Mouse (Mus musculus) lung, embryonic 14.5 days (tissue): ENCODE measurements around the gene Snrpd3. TPM values are rescaled to one million over a fixed set of nuclear protein-coding genes. Genes with fewer than 3 reads are reported as not detected.

ENCODE experiments used
- ATAC-seq: fragments of 200-750 bp; cut with Nextera tagmentation; 2 replicates; pipeline ENCODE4 v1.8.0; 2017; ENCODE audit warnings: mild to moderate bottlenecking, moderate TSS enrichment, moderate library complexity; ENCODE audit not compliant: insufficient read depth
- DNase-seq: peaks from one replicate; pipeline ENCODE4 v3.0.0-alpha.2; 2015
- H3K27ac ChIP-seq: fragments of 300-500 bp; sonication (generic); 2 replicates; pipeline ENCODE4 v1.5.1; 2014; ENCODE audit warnings: low read depth, mild to moderate bottlenecking, moderate library complexity
- H3K27me3 ChIP-seq: fragments of 300-500 bp; sonication (generic); 2 replicates; pipeline ENCODE4 v1.6.1; 2014; ENCODE audit warnings: low read length, control low read depth; ENCODE audit not compliant: insufficient read depth
- H3K36me3 ChIP-seq: fragments of 300-500 bp; sonication (generic); 2 replicates; pipeline ENCODE4 v1.6.1; 2014; ENCODE audit warnings: control low read depth; ENCODE audit not compliant: insufficient read depth
- H3K4me1 ChIP-seq: fragments of 300-500 bp; sonication (generic); 2 replicates; pipeline ENCODE4 v1.6.1; 2014; ENCODE audit warnings: antibody characterized with exemption, control low read depth; ENCODE audit not compliant: insufficient read depth
- H3K4me2 ChIP-seq: fragments of 300-500 bp; sonication (generic); 2 replicates; pipeline ENCODE4 v1.6.1; 2014; ENCODE audit warnings: mild to moderate bottlenecking
- H3K4me3 ChIP-seq: fragments of 300-500 bp; sonication (generic); 2 replicates; pipeline ENCODE4 v1.5.1; 2014; ENCODE audit warnings: low read depth, low read length
- H3K9ac ChIP-seq: fragments of 300-500 bp; sonication (generic); 2 replicates; pipeline ENCODE4 v1.6.1; 2014
- H3K9me3 ChIP-seq: fragments of 300-500 bp; sonication (generic); 2 replicates; pipeline ENCODE4 v1.6.1; 2016; ENCODE audit warnings: low read depth, low read length, control low read depth
- CTCF ChIP-seq: IDR thresholded peaks from 2 replicates; pipeline ENCODE4 v1.5.1; 2016; ENCODE audit warnings: antibody characterized with exemption, low read depth
- WGBS: fragments of 180-500 bp; shearing (Covaris S2); extraction: QIAGEN DNeasy Blood & Tissue Kit; methylation state at CpG from one replicate; pipeline ENCODE4 v1.1.7; 2014; 5-methylcytosine and 5-hydroxymethylcytosine counted together
- polyA plus RNA-seq: library from polyadenylated mRNA; unstranded; fragments of >200 nt; fragmentation: Nextera tagmentation; extraction: Ambion mirVana; gene quantifications from 2 replicates; pipeline ENCODE4 v1.2.1, GENCODE M21; 2014

Snrpd3 gene
- polyA plus RNA-seq, 1 experiment from 2014 or later = 202 TPM

GRCm38 (mm10) chr10:75511897-75512296 is 5.5 kb upstream of the Snrpd3 start:
- Histone ChIP-seq H3K27ac (no peak overlapping the region), H3K4me2 (no peak overlapping the region), H3K4me1 (no peaks in the 10 kb centered on the region), H3K36me3 (peaks cover 51% of the 10 kb centered on the region), H3K27me3 (no peaks in the 10 kb centered on the region), H3K4me3 (no peak overlapping the region), H3K9ac (no peak overlapping the region), H3K9me3 (no peaks in the 10 kb centered on the region)
- ATAC-seq = no peak
- no peak for TF ChIP-seq CTCF
- 88% methylated on average over 7 of the region's 7 CpGs for WGBS
- DNase-seq = no peak

GRCm38 (mm10) chr10:75512796-75513195 is 4.6 kb upstream of the Snrpd3 start:
- no peak for DNase-seq
- WGBS = 81% methylated on average over 7 of the region's 7 CpGs

GRCm38 (mm10) chr10:75513306-75514067 is 3.9 kb upstream of the Snrpd3 start:
- H3K27ac ChIP-seq = no peak overlapping the region
- no peak overlapping the region for H3K4me2 ChIP-seq
- no peaks in the 10 kb centered on the region for H3K4me1 ChIP-seq
- ATAC-seq (no peak), DNase-seq (no peak)
- no peaks in the 10 kb centered on the region for H3K9me3 ChIP-seq
- H3K36me3 ChIP-seq = peaks cover 35% of the 10 kb centered on the region
- no peak overlapping the region for H3K9ac ChIP-seq
- H3K27me3 ChIP-seq = no peaks in the 10 kb centered on the region
- H3K4me3 ChIP-seq = no peak overlapping the region
- 88% methylated on average over 8 of the region's 8 CpGs for WGBS
- TF ChIP-seq CTCF = no peak

More at GRCm38 (mm10) chr10:75512796-75513195, 4.6 kb upstream of the Snrpd3 start:
- H3K27ac ChIP-seq = no peak overlapping the region
- ATAC-seq = no peak
- no peak overlapping the region for H3K4me2 ChIP-seq
- H3K9ac ChIP-seq = no peak overlapping the region
- no peak overlapping the region for H3K4me3 ChIP-seq
- H3K36me3 ChIP-seq = peaks cover 42% of the 10 kb centered on the region
- H3K9me3 ChIP-seq = no peaks in the 10 kb centered on the region
- no peak for TF ChIP-seq CTCF
- no peaks in the 10 kb centered on the region for H3K4me1 ChIP-seq
- no peaks in the 10 kb centered on the region for H3K27me3 ChIP-seq

GRCm38 (mm10) chr10:75514361-75514760 is 3.0 kb upstream of the Snrpd3 start:
- H3K27ac ChIP-seq = no peak overlapping the region
- no peaks in the 10 kb centered on the region for H3K27me3 ChIP-seq
- no peaks in the 10 kb centered on the region for H3K9me3 ChIP-seq
- 61% methylated on average over 7 of the region's 7 CpGs for WGBS
- no peak for TF ChIP-seq CTCF
- DNase-seq = no peak
- H3K4me3 ChIP-seq = no peak overlapping the region
- H3K4me2 ChIP-seq = no peak overlapping the region; the same call in 1 of the 2 replicates
- ATAC-seq = no peak
- peaks cover 30% of the 10 kb centered on the region for H3K36me3 ChIP-seq
- no peak overlapping the region for H3K9ac ChIP-seq
- 0 out of 2 replicates have a peak, but pooled peaks cover 6% of the 10 kb centered on the region for H3K4me1 ChIP-seq

- no peak for ATAC-seq
- no peak for TF ChIP-seq CTCF
- H3K9ac ChIP-seq = 0 out of 2 replicates have a peak overlapping the region, but pooled peaks have one; percentile 82
- H3K27me3 ChIP-seq = no peaks in the 10 kb centered on the region
- peak overlapping the region; percentile 42; the same call in 1 of the 2 replicates for H3K27ac ChIP-seq
- peaks cover 28% of the 10 kb centered on the region for H3K36me3 ChIP-seq
- 77% methylated on average over 4 of the region's 4 CpGs for WGBS
- no peak for DNase-seq
- no peaks in the 10 kb centered on the region for H3K9me3 ChIP-seq
- peak overlapping the region; percentile 66 for H3K4me3 ChIP-seq
- peak overlapping the region; percentile 95 for H3K4me2 ChIP-seq
- 0 out of 2 replicates have a peak, but pooled peaks cover 6% of the 10 kb centered on the region for H3K4me1 ChIP-seq
Measured at GRCm38 (mm10) chr10:75515216-75516037, 1.9 kb upstream of the Snrpd3 start.

GRCm38 (mm10) chr10:75516038-75516723 is 1.2 kb upstream of the Snrpd3 start:
- H3K36me3 ChIP-seq = peaks cover 28% of the 10 kb centered on the region
- no peak for TF ChIP-seq CTCF
- ATAC-seq (no peak), DNase-seq (no peak)
- no peaks in the 10 kb centered on the region for H3K9me3 ChIP-seq
- peak overlapping the region; percentile 82 for H3K9ac ChIP-seq
- H3K27ac ChIP-seq = peak overlapping the region; percentile 99
- 22% methylated on average over 8 of the region's 8 CpGs for WGBS
- 0 out of 2 replicates have a peak, but pooled peaks cover 6% of the 10 kb centered on the region for H3K4me1 ChIP-seq
- H3K4me2 ChIP-seq = peak overlapping the region; percentile 95
- peak overlapping the region; percentile 66 for H3K4me3 ChIP-seq
- no peaks in the 10 kb centered on the region for H3K27me3 ChIP-seq
